Mouse (Mus musculus) A20 (cell line): ENCODE data around the gene Trio.
A peak's percentile ranks its signal among the peaks of the same experiment; 100 is the strongest.

ENCODE experiments used
- DNase-seq: peaks from one replicate; pipeline ENCODE4 v3.0.0-alpha.2; 2011; ENCODE audit warnings: low read depth, low spot score

Trio gene

GRCm38 (mm10) chr15:27877831-27878230 is 147.8 kb downstream of the Trio start:
- DNase-seq = no peak

- DNase-seq = no peak
Observed at GRCm38 (mm10) chr15:27876327-27876726, 149.3 kb downstream of the Trio start.

- DNase-seq = no peak
Observed at GRCm38 (mm10) chr15:27875753-27876152, 149.9 kb downstream of the Trio start.

- peak; percentile 34 for DNase-seq
Observed at GRCm38 (mm10) chr15:27873747-27874320, 151.8 kb downstream of the Trio start.

GRCm38 (mm10) chr15:27872286-27872685 is 153.4 kb downstream of the Trio start:
- no peak for DNase-seq

- no peak for DNase-seq
Observed at GRCm38 (mm10) chr15:27871708-27872107, 153.9 kb downstream of the Trio start.

GRCm38 (mm10) chr15:27871260-27871659 is 154.4 kb downstream of the Trio start:
- no peak for DNase-seq

GRCm38 (mm10) chr15:27869001-27869400 is 156.6 kb downstream of the Trio start:
- DNase-seq = no peak

- no peak for DNase-seq
Observed at GRCm38 (mm10) chr15:27867831-27868230, 157.8 kb downstream of the Trio start.

GRCm38 (mm10) chr15:27866471-27866870 is 159.2 kb downstream of the Trio start:
- DNase-seq = no peak

- DNase-seq = no peak
Observed at GRCm38 (mm10) chr15:27866053-27866452, 159.6 kb downstream of the Trio start.

- no peak for DNase-seq
Observed at GRCm38 (mm10) chr15:27864397-27864796, 161.3 kb downstream of the Trio start.

- peak; percentile 66 for DNase-seq
Observed at GRCm38 (mm10) chr15:27862949-27863348, 162.7 kb downstream of the Trio start.

- peak; percentile 42 for DNase-seq
Observed at GRCm38 (mm10) chr15:27860439-27860838, 165.2 kb downstream of the Trio start.

- DNase-seq = peak; percentile 42
Observed at GRCm38 (mm10) chr15:27859590-27859989, 166.1 kb downstream of the Trio start.

- no peak for DNase-seq
Observed at GRCm38 (mm10) chr15:27859115-27859514, 166.5 kb downstream of the Trio start.

- no peak for DNase-seq
Observed at GRCm38 (mm10) chr15:27858179-27858819, 167.3 kb downstream of the Trio start.

- no peak for DNase-seq
Observed at GRCm38 (mm10) chr15:27857242-27857641, 168.4 kb downstream of the Trio start.

GRCm38 (mm10) chr15:27856050-27856787 is 169.4 kb downstream of the Trio start:
- no peak for DNase-seq

GRCm38 (mm10) chr15:27851312-27851711 is 174.3 kb downstream of the Trio start:
- DNase-seq = peak; percentile 66

GRCm38 (mm10) chr15:27850904-27851303 is 174.7 kb downstream of the Trio start:
- peak; percentile 47 for DNase-seq

- no peak for DNase-seq
Observed at GRCm38 (mm10) chr15:27849910-27850309, 175.7 kb downstream of the Trio start.

GRCm38 (mm10) chr15:27841696-27842095 is 184.0 kb downstream of the Trio start:
- DNase-seq = no peak
